Mouse (Mus musculus): ENCODE results near the gene Trak2. TPM values are rescaled to one million over a fixed set of nuclear protein-coding genes. Genes with fewer than 3 reads are reported as not detected.
A peak's percentile ranks its signal among the peaks of the same experiment; 100 is the strongest.
"Not testable (repeated sequence)": the region's sequence is repeated elsewhere in the genome, so short reads cannot be mapped to it uniquely, and the experiment has no call there.

Gene Trak2
- polyA plus RNA-seq, 1 experiment from 2014 or later, result 15.0 TPM

DNA sequence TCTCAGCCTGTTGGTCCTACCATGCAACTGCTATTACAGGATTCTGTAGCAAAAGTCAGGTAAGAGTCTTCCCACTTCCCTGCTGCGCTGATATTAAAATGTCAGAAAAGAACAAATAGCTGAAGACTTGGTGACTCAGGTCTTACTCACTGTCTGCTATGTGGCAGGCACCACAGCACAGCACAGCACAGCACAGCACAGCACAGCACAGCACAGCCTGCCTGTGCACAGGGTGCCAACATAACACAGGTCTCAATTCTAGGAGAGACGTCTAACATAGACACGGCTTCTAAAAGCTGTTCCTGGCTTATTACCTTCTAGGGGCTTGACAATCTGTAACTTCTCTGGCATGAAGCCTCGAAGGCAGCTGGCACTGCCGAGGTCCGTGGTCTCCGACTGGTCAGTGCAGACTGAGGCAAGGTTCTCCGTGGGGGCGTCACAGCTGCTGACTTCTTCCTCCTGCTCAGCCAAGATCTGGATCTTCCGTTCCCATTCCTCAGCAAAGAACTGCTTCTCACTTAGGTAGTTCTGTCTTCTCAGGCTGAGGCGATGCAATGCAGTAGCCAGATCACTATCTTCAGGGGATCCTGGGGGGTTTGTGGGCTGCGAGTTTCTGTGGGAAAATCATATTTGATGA is 63.5 kb downstream of the Trak2 start:
- WGBS, result 90% methylated on average over 12 of the region's 12 CpGs
- H3K4me3 ChIP-seq (ENCODE audit: low read length), result no peak overlapping the region
- no peaks in the 10 kb centered on the region for H3K27me3 ChIP-seq (replicated peaks; ENCODE audit: control insufficient read depth, insufficient read depth, low read length)
- H3K36me3 ChIP-seq (ENCODE audit: control insufficient read depth, insufficient read depth, low read length), result peaks cover 36% of the 10 kb centered on the region
- no peak for ATAC-seq
- no peaks in the 10 kb centered on the region for H3K9me3 ChIP-seq (ENCODE audit: control insufficient read depth, low read length)
- H3K4me1 ChIP-seq (ENCODE audit: control insufficient read depth, insufficient read depth, low read depth, low read length), result no peaks in the 10 kb centered on the region
- H3K9ac ChIP-seq (ENCODE audit: low read depth, low read length), result no peak overlapping the region
- H3K4me2 ChIP-seq (ENCODE audit: low read length), result no peak overlapping the region
- no peak overlapping the region for H3K27ac ChIP-seq (ENCODE audit: low read depth, low read length)

DNA sequence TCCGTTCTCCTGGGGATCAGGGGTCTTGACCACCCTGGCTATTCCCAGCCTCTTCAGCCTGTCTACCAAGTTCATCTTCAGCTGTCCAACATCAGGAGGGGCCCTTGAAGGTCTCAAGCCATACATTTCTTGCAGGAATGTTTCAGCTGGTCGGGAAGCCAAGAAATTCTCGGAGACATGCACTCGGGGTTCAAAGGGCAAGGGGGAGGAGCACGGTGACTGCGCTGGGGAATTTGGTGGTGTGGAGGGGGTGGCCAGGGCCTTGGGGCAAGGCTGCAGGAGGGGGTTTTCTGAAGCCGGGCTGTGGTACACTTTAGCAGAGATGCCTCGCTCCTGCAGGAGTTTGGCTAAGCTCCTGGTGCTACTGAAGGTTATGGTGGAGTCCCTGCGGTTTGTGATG is 69.5 kb downstream of the Trak2 start:
- H3K27ac ChIP-seq (ENCODE audit: low read depth, low read length), result no peak overlapping the region
- H3K9me3 ChIP-seq (ENCODE audit: control insufficient read depth, low read length), result no peaks in the 10 kb centered on the region
- peaks cover 27% of the 10 kb centered on the region for H3K36me3 ChIP-seq (ENCODE audit: control insufficient read depth, insufficient read depth, low read length)
- 78% methylated on average over 9 of the region's 9 CpGs for WGBS
- no peak overlapping the region for H3K4me2 ChIP-seq (ENCODE audit: low read length)
- H3K9ac ChIP-seq (ENCODE audit: low read depth, low read length), result no peak overlapping the region
- ATAC-seq, result no peak
- no peaks in the 10 kb centered on the region for H3K27me3 ChIP-seq (replicated peaks; ENCODE audit: control insufficient read depth, insufficient read depth, low read length)
- no peak overlapping the region for H3K4me3 ChIP-seq (ENCODE audit: low read length)
- H3K4me1 ChIP-seq (ENCODE audit: control insufficient read depth, insufficient read depth, low read depth, low read length), result no peaks in the 10 kb centered on the region

DNA sequence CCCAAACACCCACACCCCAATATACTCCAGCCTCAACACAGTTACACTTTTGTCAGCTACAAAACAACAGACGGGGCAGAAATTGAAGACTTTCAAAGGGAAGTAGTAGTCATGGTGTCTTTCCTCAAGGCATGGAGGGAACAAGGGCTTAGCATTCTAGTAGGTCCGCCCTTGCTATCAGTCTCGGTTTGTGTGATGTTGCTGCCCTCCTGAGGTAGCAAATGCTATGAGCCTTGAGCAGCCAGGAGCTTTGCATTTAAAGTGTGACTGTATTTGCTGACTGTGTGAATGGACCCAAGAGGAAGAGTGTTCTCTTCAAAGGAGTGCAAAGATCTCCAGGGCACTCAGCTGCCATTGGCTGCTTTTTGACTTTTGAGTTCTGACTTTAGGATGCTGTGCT is 75.7 kb downstream of the Trak2 start:
- WGBS, result 39% methylated on average over 3 of the region's 3 CpGs
- H3K36me3 ChIP-seq (ENCODE audit: control insufficient read depth, insufficient read depth, low read length); H3K4me3 ChIP-seq (ENCODE audit: low read length); H3K4me1 ChIP-seq (ENCODE audit: control insufficient read depth, insufficient read depth, low read depth, low read length); H3K4me2 ChIP-seq (ENCODE audit: low read length); H3K27ac ChIP-seq (ENCODE audit: low read depth, low read length); H3K27me3 ChIP-seq (replicated peaks; ENCODE audit: control insufficient read depth, insufficient read depth, low read length); H3K9ac ChIP-seq (ENCODE audit: low read depth, low read length); H3K9me3 ChIP-seq (ENCODE audit: control insufficient read depth, low read length): not testable (repeated sequence)
- ATAC-seq, result peak; percentile 78; the same call in 1 of the 2 replicates

DNA sequence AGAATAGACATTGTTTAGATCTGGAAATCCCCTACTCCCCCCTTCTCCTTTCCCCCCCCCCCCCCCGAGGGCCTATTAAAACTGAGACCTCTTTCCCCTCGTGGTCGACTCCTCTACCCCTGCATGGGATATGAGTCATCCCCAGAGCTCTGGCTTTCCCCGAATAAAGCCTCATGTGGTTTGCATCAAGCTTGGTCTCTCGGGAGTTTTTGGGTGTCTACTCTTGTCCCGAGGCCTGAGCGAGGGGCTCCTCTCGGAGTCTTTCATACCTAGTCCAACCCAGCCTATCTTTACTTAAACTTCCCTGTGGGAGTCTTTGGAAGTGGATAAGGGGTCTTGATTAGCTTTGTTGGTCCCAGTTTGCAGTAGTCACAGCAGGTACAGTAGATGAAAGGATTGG is 80.8 kb downstream of the Trak2 start:
- H3K4me2 ChIP-seq (ENCODE audit: low read length); H3K27ac ChIP-seq (ENCODE audit: low read depth, low read length); ATAC-seq; H3K9me3 ChIP-seq (ENCODE audit: control insufficient read depth, low read length); H3K36me3 ChIP-seq (ENCODE audit: control insufficient read depth, insufficient read depth, low read length); H3K4me1 ChIP-seq (ENCODE audit: control insufficient read depth, insufficient read depth, low read depth, low read length); H3K27me3 ChIP-seq (replicated peaks; ENCODE audit: control insufficient read depth, insufficient read depth, low read length); H3K9ac ChIP-seq (ENCODE audit: low read depth, low read length); H3K4me3 ChIP-seq (ENCODE audit: low read length): not testable (repeated sequence)
- WGBS, result 82% methylated on average over 8 of the region's 8 CpGs

DNA sequence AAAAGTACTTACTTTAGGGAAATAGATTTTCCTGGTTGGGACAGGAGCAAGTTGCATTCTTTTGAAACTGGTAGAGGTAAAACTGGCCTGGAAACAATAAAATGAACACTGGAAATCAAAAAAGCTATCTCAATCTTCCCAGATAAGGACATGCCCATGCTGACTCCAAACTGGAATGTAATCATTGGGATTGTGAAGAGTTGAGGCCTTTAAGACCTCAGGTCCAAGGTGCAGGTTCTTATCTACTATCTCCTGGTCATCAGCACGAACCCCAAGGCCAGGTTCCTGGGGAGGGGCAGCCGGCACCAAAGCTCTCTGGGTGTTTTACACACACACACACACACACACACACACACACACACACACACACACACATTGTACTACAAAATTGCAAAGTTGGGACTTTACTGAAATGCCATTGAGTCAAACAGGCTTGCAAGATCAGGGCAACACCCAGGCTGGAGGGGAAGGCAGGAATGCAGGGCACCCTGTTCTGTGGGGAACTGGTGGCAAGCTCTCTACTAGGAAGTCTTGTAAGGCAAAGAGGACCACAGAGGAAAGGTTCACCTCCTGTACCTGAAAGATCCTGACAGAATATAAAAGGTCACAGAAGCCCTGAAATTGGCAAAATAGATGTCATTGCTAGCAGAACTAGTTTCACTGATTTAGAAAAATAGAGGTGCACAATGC is 81.6 kb downstream of the Trak2 start:
- WGBS, result 72% methylated on average over 2 of the region's 2 CpGs
- not testable (repeated sequence) for H3K9ac ChIP-seq (ENCODE audit: low read depth, low read length)

DNA sequence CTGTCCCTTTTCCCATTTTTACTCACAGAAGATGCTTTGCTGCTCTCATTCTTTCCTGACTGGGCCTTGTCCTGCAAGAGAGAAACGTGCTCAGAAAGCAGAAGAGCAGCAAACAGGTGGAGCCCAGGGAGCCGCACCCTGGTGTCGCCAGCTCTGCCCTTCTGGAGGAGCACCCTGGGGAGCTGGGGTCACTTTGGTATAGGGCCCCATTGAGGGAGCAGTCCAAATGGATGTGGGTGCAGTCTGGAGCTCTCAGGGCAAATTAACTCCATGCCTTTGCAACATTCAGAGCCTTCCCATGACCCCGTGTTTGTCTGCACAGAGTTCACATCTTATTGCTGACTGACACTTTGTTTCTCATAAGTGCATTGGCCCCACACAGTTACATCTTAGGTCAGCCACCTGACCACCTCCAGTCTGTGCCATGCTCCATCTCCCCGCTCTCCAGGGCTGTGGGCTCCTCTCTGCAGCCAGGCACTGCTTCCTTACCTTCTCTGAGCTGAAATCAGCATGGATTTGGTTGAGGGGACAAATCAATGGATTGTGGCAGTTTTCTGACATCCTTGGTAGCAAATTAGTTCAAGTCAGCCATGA is 82.4 kb downstream of the Trak2 start:
- not testable (repeated sequence) for H3K27me3 ChIP-seq (replicated peaks; ENCODE audit: control insufficient read depth, insufficient read depth, low read length); H3K36me3 ChIP-seq (ENCODE audit: control insufficient read depth, insufficient read depth, low read length); ATAC-seq; H3K4me2 ChIP-seq (ENCODE audit: low read length); H3K27ac ChIP-seq (ENCODE audit: low read depth, low read length); H3K9me3 ChIP-seq (ENCODE audit: control insufficient read depth, low read length); H3K4me3 ChIP-seq (ENCODE audit: low read length); H3K4me1 ChIP-seq (ENCODE audit: control insufficient read depth, insufficient read depth, low read depth, low read length); H3K9ac ChIP-seq (ENCODE audit: low read depth, low read length)
- 79% methylated on average over 4 of the region's 5 CpGs for WGBS

More for the DNA sequence above, 81.6 kb downstream of the Trak2 start:
- not testable (repeated sequence) for H3K4me3 ChIP-seq (ENCODE audit: low read length); H3K4me2 ChIP-seq (ENCODE audit: low read length); H3K36me3 ChIP-seq (ENCODE audit: control insufficient read depth, insufficient read depth, low read length); H3K4me1 ChIP-seq (ENCODE audit: control insufficient read depth, insufficient read depth, low read depth, low read length); H3K27ac ChIP-seq (ENCODE audit: low read depth, low read length); H3K9me3 ChIP-seq (ENCODE audit: control insufficient read depth, low read length); ATAC-seq; H3K27me3 ChIP-seq (replicated peaks; ENCODE audit: control insufficient read depth, insufficient read depth, low read length)

DNA sequence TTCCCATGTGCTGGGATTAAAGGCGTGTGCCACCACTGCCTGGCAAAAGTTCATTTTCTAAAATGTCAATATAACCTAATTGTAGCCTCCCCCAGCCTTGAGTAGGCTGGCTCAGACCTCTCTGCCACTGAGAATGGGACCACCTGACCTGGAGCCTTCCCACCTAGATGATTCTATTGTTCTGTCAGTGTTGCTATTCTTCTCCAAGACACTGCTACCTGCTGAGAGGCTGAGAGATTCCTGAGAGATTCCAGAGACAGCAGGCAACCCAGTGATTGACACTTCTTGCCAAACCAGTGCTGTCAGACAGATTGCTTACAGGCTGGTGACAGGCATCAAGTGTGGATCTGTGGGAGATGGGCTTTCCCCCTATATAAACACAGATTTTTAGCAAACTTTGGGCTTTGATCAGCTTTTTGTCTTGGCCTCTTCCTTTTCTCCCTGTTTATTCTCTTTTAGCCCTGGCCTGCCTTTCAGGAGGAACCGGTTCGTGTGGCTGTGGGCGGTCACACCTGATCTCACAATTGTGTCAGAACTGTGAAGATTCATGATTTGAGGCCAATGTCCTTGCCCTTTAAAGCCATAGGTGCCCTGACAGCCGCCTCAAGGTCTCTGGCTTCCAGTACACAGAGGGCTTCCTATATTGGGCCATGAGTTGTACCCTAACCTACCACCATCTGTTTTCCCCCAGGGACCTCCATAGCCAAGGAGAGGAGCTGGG is 83.2 kb downstream of the Trak2 start:
- no peaks in the 10 kb centered on the region for H3K36me3 ChIP-seq (ENCODE audit: control insufficient read depth, insufficient read depth, low read length)
- H3K4me3 ChIP-seq (ENCODE audit: low read length), result no peak overlapping the region
- ATAC-seq, result no peak
- H3K4me1 ChIP-seq (ENCODE audit: control insufficient read depth, insufficient read depth, low read depth, low read length), result no peaks in the 10 kb centered on the region
- H3K27ac ChIP-seq (ENCODE audit: low read depth, low read length), result no peak overlapping the region
- no peak overlapping the region for H3K9ac ChIP-seq (ENCODE audit: low read depth, low read length)
- no peaks in the 10 kb centered on the region for H3K9me3 ChIP-seq (ENCODE audit: control insufficient read depth, low read length)
- WGBS, result 76% methylated on average over 5 of the region's 5 CpGs
- no peaks in the 10 kb centered on the region for H3K27me3 ChIP-seq (replicated peaks; ENCODE audit: control insufficient read depth, insufficient read depth, low read length)
- no peak overlapping the region for H3K4me2 ChIP-seq (ENCODE audit: low read length)

DNA sequence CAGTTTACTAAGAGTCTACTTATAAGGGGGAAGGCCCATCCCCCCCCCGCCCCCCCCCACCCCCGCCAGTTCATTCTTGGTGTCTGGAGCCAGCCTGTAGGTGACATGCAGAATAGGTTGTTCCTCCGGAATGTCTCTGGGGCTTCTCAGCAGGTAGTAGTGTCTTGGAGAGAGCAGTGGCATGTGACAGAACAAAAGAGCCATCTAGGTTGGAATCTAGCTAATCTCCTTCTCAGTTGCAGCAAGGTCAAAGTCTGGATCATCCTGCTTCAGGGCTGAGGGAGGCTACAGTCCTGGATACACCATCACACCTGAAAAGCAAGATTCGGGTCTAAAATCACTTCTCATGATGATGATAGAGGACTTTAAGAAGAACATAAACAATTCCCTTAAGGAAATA is 87.6 kb downstream of the Trak2 start:
- no peak for ATAC-seq
- no peaks in the 10 kb centered on the region for H3K36me3 ChIP-seq (ENCODE audit: control insufficient read depth, insufficient read depth, low read length)

DNA sequence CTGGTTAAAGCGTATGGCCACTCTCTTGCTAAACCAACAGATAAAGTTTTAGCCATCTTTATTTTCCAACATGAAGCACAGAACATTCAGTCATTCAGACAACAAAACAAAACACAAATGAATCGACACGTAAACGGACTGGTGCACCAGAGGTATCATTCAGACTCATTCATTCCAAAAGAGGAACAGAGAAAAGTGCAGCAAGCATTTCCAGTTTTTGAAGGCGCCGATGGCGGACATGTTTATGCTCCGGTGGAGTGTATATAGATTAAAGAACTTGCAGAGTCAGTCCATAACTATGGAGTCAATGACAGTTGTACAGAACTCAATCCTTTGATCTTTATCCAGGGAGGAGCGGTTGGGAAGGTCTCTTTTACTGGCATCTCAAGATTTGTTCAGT is 90.0 kb downstream of the Trak2 start:
- H3K27ac ChIP-seq (ENCODE audit: low read depth, low read length); H3K4me3 ChIP-seq (ENCODE audit: low read length); H3K36me3 ChIP-seq (ENCODE audit: control insufficient read depth, insufficient read depth, low read length); H3K4me1 ChIP-seq (ENCODE audit: control insufficient read depth, insufficient read depth, low read depth, low read length); H3K9me3 ChIP-seq (ENCODE audit: control insufficient read depth, low read length); H3K27me3 ChIP-seq (replicated peaks; ENCODE audit: control insufficient read depth, insufficient read depth, low read length); ATAC-seq; H3K4me2 ChIP-seq (ENCODE audit: low read length); H3K9ac ChIP-seq (ENCODE audit: low read depth, low read length): not testable (repeated sequence)
- WGBS, result 88% methylated on average over 9 of the region's 9 CpGs

More for the DNA sequence above, 87.6 kb downstream of the Trak2 start:
- no peaks in the 10 kb centered on the region for H3K4me1 ChIP-seq (ENCODE audit: control insufficient read depth, insufficient read depth, low read depth, low read length)
- H3K27ac ChIP-seq (ENCODE audit: low read depth, low read length), result no peak overlapping the region
- no peaks in the 10 kb centered on the region for H3K9me3 ChIP-seq (ENCODE audit: control insufficient read depth, low read length)
- no peak overlapping the region for H3K9ac ChIP-seq (ENCODE audit: low read depth, low read length)
- WGBS, result 74% methylated on average over 4 of the region's 4 CpGs
- H3K4me3 ChIP-seq (ENCODE audit: low read length), result no peak overlapping the region
- H3K4me2 ChIP-seq (ENCODE audit: low read length), result no peak overlapping the region
- no peaks in the 10 kb centered on the region for H3K27me3 ChIP-seq (replicated peaks; ENCODE audit: control insufficient read depth, insufficient read depth, low read length)

All from hindbrain, embryonic 16.5 days (tissue).